Mouse (Mus musculus) liver, embryonic 14.5 days (tissue): Measurements from ENCODE around the gene Cldn6.

Source experiments
- CTCF ChIP-seq: IDR thresholded peaks from 2 replicates; pipeline ENCODE4 v1.5.1; 2016; ENCODE audit warnings: antibody characterized with exemption, low read depth, control low read depth
- EP300 ChIP-seq: IDR thresholded peaks from 2 replicates; pipeline ENCODE4 v1.6.1; 2016; ENCODE audit warnings: antibody characterized with exemption, low read depth

GRCm38 (mm10) chr17:23644613-23645495, 34.2 kb upstream of the Cldn6 start, which contains the start of gene Mmp25:
- TF ChIP-seq CTCF (no peak), EP300 (no peak)
